Mouse (Mus musculus) brain, embryonic 14.5 days (tissue): ENCODE measurements around the gene Prrt1.

ENCODE experiments used
- CTCF ChIP-seq: fragments of 200-500 bp; IDR thresholded peaks from 2 replicates; pipeline ENCODE4 v1.5.1; 2012; ENCODE audit warnings: inconsistent platforms, mild to moderate bottlenecking, moderate library complexity, borderline replicate concordance; ENCODE audit not compliant: insufficient read depth, insufficient read length; ENCODE audit errors: extremely low read depth
- POLR2A ChIP-seq: fragments of 200-500 bp; IDR thresholded peaks from 2 replicates; pipeline ENCODE4 v1.6.1; 2012; ENCODE audit warnings: mild to moderate bottlenecking, inconsistent platforms, borderline replicate concordance; ENCODE audit not compliant: poor library complexity, insufficient read depth, insufficient read length, severe bottlenecking; ENCODE audit errors: extremely low read depth

DNA sequence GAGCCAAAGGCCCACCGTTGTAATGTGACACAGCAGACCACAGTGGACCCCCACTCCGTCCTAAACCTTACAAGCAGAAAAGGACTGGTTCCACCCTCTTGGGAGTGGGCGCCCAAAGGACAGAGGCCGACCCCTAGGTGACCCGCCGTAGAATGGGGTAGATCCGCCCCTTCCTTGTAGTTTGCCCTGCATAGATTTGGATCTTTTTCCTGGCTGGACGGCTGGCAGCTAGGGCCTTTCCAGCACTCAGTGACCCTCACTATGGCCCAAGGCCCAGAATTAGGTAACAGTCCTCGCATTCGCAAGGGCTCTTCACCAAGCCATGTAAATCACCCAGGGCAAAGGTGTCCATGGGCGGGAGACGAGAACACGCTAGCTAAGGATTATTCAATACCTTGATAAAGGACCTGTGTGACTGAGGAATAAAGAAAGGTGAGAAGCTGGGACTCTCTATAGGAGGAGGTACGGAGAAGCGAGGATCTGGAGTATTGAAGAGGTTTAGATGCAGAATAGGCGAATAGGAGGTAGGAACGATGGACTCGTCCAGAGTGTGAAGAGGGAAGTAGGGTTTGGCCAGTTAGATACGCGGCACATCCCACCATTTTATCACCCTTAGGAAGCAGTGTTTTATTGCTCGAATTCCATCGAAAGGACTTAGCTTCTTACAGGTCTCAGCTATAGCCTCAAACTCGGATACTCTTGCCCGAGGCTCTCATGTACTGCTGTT, 24.7 kb upstream of the Prrt1 start:
- TF ChIP-seq CTCF, result no peak
- TF ChIP-seq POLR2A, result no peak
